Mouse (Mus musculus) urinary bladder, postnatal 36 days (tissue): Measurements from ENCODE around the gene Cd83.

Experiments
- DNase-seq, 2 experiments: peaks; one replicate each; pipeline ENCODE4 v3.0.0; 2022; ENCODE audit warnings: low spot score in 2 of 2, mixed read lengths in 1 of 2

The Cd83 gene

GRCm38 (mm10) chr13:43784725-43785711 is at the start of gene Cd83:
TSS of gene Cd83 (plus strand) at chr13:43784775.
- peak; percentile 26 to 62 for DNase-seq

GRCm38 (mm10) chr13:43739598-43740275 is 44.8 kb upstream of the Cd83 start:
- DNase-seq, result peak; percentile 69

- DNase-seq, result no peak
Measured at GRCm38 (mm10) chr13:43740276-43740608, 44.3 kb upstream of the Cd83 start.

GRCm38 (mm10) chr13:43742677-43743076 is 41.9 kb upstream of the Cd83 start:
- no peak for DNase-seq

- DNase-seq, result peak in 1 of 2 experiments; percentile 14
Measured at GRCm38 (mm10) chr13:43744259-43744658, 40.3 kb upstream of the Cd83 start.

GRCm38 (mm10) chr13:43750301-43750700 is 34.3 kb upstream of the Cd83 start:
- DNase-seq, result no peak

- DNase-seq, result no peak
Measured at GRCm38 (mm10) chr13:43750966-43751365, 33.6 kb upstream of the Cd83 start.

- DNase-seq, result no peak
Measured at GRCm38 (mm10) chr13:43752407-43752806, 32.2 kb upstream of the Cd83 start.

GRCm38 (mm10) chr13:43753652-43754051 is 30.9 kb upstream of the Cd83 start:
- DNase-seq, result no peak

- DNase-seq, result no peak
Measured at GRCm38 (mm10) chr13:43754455-43755128, 30.0 kb upstream of the Cd83 start.

GRCm38 (mm10) chr13:43755573-43755972 is 29.0 kb upstream of the Cd83 start:
- DNase-seq, result no peak

GRCm38 (mm10) chr13:43761156-43761855 is 23.3 kb upstream of the Cd83 start:
- DNase-seq, result no peak

GRCm38 (mm10) chr13:43762901-43763300 is 21.7 kb upstream of the Cd83 start:
- no peak for DNase-seq

- DNase-seq, result no peak
Measured at GRCm38 (mm10) chr13:43763301-43763994, 21.1 kb upstream of the Cd83 start.

- peak in 1 of 2 experiments; percentile 42 for DNase-seq
Measured at GRCm38 (mm10) chr13:43763995-43764579, 20.5 kb upstream of the Cd83 start.

GRCm38 (mm10) chr13:43765293-43765814 is 19.2 kb upstream of the Cd83 start:
- DNase-seq, result no peak

GRCm38 (mm10) chr13:43766786-43767680 is 17.5 kb upstream of the Cd83 start:
- DNase-seq, result no peak

- DNase-seq, result no peak
Measured at GRCm38 (mm10) chr13:43773020-43773419, 11.6 kb upstream of the Cd83 start.

- peak in 1 of 2 experiments; percentile 50 for DNase-seq
Measured at GRCm38 (mm10) chr13:43773965-43774566, 10.5 kb upstream of the Cd83 start.
